Mouse (Mus musculus) brain, embryonic 18.5 days (tissue): Measurements from ENCODE around the gene Agbl1.
"Not testable (repeated sequence)": the region's sequence is repeated elsewhere in the genome, so short reads cannot be mapped to it uniquely, and the experiment has no call there.

Experiments used
- DNase-seq: peaks from one replicate; pipeline ENCODE4 v3.0.0-alpha.2; 2012; ENCODE audit warnings: low read depth, low spot score

Gene Agbl1

GRCm38 (mm10) chr7:76229311-76229937, at the start of gene Agbl1:
Gene Agbl1 (plus strand): TSS chr7:76229887.
- no peak for DNase-seq

GRCm38 (mm10) chr7:76185005-76185658, 44.6 kb upstream of the Agbl1 start:
- DNase-seq = peak; percentile 73

- DNase-seq = no peak
These were observed 44.0 kb upstream of the Agbl1 start for GRCm38 (mm10) chr7:76185681-76186121.

- no peak for DNase-seq
These were observed 11.1 kb upstream of the Agbl1 start for GRCm38 (mm10) chr7:76218546-76218945.

GRCm38 (mm10) chr7:76219797-76220469, 9.8 kb upstream of the Agbl1 start:
- peak; percentile 26 for DNase-seq

- no peak for DNase-seq
These were observed 7.0 kb upstream of the Agbl1 start for GRCm38 (mm10) chr7:76222691-76223090.

GRCm38 (mm10) chr7:76228881-76229280, 806 bp upstream of the Agbl1 start:
- no peak for DNase-seq

- no peak for DNase-seq
These were observed 4.6 kb downstream of the Agbl1 start for GRCm38 (mm10) chr7:76234321-76234720.

DNA sequence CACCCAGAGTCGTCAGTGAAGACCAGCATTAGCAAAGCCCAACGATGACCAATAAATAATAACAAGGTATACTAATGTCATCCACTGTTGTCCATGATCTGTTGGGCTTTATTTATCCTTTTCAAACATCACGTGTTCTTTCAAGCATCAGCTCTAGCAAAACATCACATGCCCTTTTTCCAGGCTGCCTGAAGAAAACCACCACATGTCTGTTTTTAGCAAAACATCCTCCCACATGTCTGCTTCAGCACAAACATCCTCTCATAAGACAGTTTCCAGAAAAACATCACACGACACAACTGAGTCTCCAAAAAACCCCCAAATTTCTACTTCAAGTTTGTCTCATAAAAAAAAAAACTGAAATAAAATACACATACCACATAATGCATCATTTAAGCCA, 7.8 kb downstream of the Agbl1 start:
- DNase-seq = no peak

GRCm38 (mm10) chr7:76244839-76245238, 15.2 kb downstream of the Agbl1 start:
- not testable (repeated sequence) for DNase-seq

DNA sequence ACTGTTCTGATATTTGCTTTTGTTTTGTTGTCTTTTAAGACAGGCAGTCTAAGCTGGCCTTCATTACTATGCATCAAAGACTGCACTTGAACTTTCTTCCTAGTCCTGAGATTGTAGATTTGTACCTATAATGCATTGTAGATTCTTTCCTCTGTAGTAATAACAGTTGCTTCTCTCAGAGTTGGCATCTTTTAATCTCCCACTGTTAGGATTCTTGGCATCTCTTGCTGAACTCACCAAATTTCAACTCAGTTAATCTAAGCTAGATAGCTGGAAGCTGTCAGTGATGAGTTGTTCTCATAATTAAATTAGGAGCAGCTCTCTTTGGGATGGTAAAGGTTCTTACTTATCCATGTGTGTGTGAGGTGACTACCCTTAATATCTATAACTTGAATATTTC, 45.4 kb downstream of the Agbl1 start:
- no peak for DNase-seq

DNA sequence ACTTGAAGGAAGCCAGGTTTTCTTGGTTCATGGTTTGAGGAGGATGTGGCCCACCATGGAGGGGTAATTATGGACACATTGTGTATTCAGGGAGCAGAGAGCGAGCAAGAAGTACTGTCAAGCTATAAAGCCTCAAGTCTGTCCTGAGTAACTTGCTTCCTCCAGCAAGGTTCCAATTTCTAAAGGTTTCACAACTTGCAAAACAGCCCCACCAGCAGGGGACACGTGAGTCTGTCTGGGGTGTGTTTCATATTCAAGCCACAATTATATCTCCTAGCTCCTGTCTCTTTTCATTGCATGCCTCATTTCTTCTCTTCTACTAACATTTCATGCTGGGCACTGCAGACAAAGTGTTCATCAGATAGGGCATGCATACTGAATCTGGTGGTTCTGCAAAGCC, 53.1 kb downstream of the Agbl1 start:
- DNase-seq = no peak

DNA sequence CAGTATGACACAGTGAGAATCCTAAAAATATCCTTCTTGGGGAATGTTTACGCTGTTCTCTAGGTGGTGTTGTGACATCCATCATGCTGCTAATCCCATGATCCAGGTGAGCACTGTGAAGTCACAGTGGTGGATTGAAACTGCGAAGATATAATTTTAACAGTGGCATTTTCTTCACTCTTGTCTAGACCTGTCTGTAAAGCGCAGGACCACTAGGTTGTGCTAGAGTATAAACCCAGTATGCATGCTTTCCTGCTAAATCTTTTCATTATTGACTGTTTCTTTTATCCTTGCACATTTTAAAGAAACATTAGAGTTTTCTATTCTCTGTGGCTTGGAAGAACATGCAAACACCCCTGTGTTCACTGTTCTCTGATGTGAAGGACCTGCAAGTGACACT, 57.8 kb downstream of the Agbl1 start:
- DNase-seq = peak; percentile 37

DNA sequence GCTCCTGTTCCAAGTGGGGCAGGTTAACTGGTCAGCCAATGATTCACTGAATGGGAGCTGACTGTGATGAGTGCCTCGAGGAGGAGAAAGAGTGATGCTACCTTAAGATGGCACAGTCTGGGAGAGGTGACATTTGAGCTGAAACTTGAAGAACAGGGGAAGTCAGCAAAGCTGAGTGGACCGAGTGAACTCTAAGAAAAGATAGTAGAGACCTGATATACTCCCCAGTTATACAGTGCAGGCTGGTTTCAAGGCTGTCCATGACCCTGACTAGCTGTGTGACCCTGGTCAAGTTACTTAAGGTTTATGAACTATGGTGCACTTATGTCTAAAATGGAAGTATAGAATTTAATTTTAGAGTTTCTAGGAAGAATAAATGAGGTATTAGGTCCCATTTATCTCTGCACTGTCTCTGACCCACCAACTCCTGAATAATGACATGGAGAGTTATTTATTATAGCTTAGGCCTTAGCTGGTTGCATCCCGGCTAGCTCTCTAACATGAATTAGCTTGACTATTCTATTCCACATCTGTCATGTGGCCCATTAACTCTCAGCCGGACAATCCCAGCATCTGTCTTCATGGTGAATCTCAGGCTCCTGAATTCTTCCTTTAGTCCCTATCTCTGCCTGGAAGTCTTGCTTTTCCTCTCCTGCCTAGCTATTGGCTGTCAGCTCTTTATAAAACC, 92.3 kb downstream of the Agbl1 start:
- no peak for DNase-seq

DNA sequence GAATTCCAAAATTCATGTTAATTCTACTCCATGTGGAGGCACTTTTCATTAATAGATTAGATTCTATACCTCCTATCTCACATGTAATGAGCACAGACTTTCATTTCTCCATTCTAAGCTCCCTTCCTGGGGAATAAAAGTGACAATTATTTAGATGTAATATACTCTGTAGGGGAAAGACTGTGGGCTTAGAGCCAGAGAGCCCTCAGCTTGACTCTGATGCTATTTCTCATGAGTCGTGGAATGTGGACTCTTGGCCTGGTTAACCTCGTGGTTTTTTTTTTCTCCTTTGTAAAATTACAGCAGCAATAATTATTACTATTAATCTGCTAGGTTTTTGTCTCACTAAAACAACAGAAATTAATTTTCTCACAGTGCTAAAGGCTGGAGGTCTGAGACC, 96.4 kb downstream of the Agbl1 start:
- no peak for DNase-seq

DNA sequence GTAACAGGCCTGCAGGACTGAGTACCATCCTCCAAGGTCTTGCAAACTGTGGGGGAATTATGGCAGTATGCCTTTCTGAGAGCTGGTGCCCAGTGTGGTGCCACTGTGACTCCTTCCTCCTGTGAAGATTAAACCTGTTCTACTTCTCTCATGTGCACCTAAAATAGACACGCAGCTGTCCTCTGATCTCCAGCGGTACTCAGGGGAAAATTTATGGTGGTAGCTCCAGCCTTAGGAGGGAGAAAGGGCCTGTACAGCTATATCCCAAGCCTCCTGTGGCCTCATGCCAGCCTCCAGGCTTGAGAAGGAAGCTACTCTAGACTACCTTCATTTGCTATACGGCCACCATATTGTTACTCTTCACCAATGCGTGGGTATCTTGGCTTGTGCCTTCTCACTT, 109.6 kb downstream of the Agbl1 start:
- DNase-seq = no peak

- no peak for DNase-seq
These were observed 111.9 kb downstream of the Agbl1 start for GRCm38 (mm10) chr7:76341601-76342000.

DNA sequence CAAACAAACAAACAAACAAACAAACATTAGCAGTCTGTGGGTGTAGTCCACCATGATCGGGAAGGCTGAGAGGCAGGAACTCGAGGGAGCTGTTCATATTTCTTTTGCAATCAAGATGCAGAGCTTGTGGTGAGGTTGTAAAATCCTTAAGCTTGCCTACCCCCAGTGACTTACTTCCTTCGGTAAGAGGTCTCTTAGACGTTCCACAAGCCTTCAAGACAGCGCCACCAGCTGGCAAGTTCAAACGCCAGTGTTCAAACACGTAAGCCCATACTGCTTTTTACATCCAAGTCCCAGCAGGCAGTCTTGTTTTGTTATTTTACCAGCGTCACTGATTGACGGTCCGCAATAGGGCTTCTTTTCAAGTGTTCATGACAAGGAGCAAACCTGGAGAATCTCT, 123.8 kb downstream of the Agbl1 start:
- DNase-seq = no peak

GRCm38 (mm10) chr7:76354510-76354909, 124.8 kb downstream of the Agbl1 start:
- no peak for DNase-seq

GRCm38 (mm10) chr7:76371269-76371668, 141.6 kb downstream of the Agbl1 start:
- DNase-seq = no peak

DNA sequence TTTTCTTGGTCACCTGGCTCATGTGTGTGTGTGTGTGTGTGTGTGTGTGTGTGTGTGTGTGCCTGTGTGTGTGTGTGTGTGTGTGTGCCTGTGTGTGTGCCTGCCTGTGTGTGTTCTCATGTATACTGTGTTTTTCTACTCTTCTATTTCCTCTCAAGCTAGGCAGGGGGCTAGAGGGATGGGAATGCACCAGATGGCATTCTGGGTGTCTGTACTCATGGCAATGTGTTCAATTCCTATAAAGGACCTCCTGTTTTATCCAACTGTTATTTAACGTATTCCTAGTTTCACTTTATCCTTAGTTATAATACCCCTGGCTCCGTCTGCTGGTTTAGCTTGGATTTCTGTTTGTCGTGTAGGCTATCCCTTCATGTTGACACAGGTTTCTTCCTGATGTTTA, 149.8 kb downstream of the Agbl1 start:
- DNase-seq = no peak

- no peak for DNase-seq
These were observed 152.3 kb downstream of the Agbl1 start for GRCm38 (mm10) chr7:76381986-76382385.
